Mouse (Mus musculus): ENCODE results near the gene Mpnd.

Gene Mpnd

GRCm38 (mm10) chr17:56005415-56006061 lies at the start of gene Mpnd, which contains the start of gene Stap2:
Mpnd (plus strand) TSS chr17:56005711.
Stap2 (minus strand) TSS chr17:56005584.
- DNase-seq (ENCODE audit: low spot score in 2 of 2), result no peak

GRCm38 (mm10) chr17:55956129-55956528 lies 49.4 kb upstream of the Mpnd start:
- DNase-seq (ENCODE audit: low spot score in 2 of 2), result peak in 1 of 2 experiments; percentile 80

DNA sequence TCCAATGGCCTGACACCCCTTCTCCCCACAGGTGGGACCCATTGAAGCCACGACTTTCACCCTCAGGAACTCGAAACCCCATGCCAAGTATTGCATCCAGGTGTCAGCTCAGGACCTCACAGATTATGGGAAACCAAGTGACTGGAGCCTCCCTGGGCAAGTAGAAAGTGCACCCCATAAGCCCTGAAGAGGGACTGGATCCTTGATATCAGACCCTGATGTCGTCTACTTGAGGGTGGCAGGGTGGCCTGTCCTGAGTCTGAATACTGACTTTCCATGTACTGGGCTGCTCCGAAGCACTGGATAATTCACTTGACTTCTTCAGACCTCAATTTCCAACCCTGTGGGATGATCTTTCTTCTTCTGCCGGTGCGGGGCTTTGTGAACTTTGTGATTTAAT lies 48.9 kb upstream of the Mpnd start:
- no peak for DNase-seq (ENCODE audit: low spot score in 2 of 2)

DNA sequence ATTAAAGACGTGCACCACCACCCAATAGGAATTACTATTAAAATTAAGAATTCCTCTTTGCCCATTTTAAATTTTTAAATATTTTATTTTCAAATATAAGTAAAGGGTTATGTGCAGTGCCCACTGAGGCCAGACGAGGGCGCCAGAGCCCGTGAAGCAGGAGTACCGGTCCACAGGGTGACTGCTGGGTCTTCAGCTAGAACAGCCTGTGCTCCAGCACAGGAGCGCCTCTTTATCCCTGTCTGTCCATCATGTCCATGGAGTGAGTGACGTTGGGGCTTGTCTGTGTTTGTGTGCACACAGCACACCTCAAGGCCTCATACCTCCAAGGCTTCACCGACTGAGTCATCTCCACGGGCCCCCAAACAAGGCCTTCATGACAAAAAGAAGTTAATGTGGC lies 48.3 kb upstream of the Mpnd start:
- DNase-seq (ENCODE audit: low spot score in 2 of 2), result peak in 1 of 2 experiments; percentile 71

- DNase-seq (ENCODE audit: low spot score in 2 of 2), result no peak
Measured at GRCm38 (mm10) chr17:55957726-55958583, 47.6 kb upstream of the Mpnd start.

- no peak for DNase-seq (ENCODE audit: low spot score in 2 of 2)
Measured at GRCm38 (mm10) chr17:55958584-55958886, 47.0 kb upstream of the Mpnd start.

DNA sequence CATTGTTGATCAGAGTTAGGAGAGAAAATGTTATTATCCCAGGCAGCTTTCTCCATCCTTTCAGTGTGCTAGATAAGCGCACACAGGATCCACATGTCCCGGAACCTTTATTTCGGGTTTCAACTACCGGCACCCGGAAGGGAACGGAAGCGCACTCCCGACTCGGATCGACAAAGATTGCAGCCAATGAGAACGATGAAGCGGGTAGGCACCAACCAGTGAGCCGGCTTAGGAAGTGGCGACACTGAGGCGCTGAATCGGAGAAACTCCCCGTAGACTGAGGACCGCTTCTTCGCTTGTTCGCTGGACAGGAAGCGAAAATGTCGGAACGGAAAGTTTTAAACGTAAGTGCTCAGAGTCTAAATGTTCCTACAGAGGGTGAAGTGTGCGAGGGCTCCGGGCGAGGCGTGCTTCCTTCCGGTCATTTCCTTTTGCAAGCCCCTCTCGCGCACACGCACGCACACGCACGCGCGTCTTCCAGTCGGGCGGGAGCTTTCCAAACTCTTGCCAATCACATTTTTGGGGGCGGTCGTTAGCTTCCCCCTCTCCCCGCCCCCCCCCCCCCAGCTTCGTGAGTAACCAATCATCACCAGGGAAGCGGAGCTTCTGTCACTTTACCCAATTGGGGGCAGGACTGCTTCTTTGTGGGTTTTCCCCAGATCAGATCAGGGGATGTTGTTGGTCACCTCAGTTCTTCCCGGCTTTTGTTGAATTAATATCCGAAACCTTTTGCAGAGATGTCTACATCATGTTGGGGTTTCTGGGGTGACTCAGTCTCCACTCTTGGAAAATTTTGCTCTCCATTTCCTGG lies 46.4 kb upstream of the Mpnd start, which contains the start of gene Yju2:
Gene Yju2, plus strand, starts transcription at position 182 of the 811 bp plus-strand sequence.
- peak; percentile 90 to 96 for DNase-seq (ENCODE audit: low spot score in 2 of 2)

DNA sequence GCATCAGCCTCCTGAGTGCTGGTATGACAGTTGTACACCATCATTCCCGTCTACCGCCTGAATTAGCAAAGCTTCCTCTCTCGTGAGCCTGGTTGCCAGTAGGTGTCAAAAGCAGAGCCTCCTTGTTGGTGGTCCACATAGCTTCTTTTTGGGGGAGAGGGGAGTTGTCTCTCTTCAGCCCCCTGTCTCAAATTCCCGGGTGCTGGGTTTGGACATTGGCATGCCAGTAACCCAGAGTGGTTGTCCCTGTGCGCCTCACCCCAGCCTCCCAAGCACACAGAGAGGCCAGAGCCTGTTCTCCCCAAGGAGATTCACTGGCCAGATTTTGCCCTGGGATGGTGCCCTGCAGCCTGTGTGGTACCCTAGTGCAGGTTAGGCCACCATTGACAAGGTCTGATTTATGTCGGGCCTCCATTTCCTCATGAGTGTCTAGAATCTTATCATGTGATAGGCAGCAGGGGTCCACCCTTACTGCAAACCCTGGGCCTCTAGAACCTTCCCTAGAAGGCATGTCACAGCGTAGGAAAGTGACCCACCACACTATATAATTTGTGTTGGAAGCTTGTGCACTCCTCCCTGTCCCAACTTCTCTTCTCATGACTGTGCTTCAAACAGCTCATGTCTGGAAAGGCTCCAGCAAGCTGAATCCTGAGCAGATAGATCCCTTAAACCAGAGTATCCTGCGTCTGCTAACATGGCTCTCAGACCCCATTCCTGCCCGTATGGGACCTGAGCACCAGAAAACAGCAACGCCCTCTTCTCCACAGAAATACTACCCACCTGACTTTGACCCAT lies 45.4 kb upstream of the Mpnd start:
- no peak for DNase-seq (ENCODE audit: low spot score in 2 of 2)

GRCm38 (mm10) chr17:55960791-55961190 lies 44.7 kb upstream of the Mpnd start:
- DNase-seq (ENCODE audit: low spot score in 2 of 2), result no peak

DNA sequence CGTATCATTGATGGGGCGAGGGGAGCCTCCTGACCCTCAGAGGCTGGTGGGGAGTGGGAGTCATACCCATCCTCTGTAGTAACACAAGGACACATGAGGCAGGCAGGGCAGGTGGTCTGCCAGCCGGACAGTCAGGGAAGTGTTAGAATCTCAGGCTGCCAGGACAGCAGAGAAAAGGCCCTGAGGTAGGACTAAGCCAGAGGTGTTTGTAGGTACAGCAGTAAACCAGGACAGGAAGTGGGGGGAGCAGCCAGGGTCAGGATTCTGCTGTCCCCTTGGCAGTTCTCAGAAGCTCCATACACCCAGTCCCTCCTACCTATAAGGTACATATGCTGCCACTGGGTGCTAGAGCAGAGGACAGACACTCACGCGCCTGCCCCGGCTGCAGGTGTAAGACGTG lies 43.9 kb upstream of the Mpnd start:
- DNase-seq (ENCODE audit: low spot score in 2 of 2), result no peak

DNA sequence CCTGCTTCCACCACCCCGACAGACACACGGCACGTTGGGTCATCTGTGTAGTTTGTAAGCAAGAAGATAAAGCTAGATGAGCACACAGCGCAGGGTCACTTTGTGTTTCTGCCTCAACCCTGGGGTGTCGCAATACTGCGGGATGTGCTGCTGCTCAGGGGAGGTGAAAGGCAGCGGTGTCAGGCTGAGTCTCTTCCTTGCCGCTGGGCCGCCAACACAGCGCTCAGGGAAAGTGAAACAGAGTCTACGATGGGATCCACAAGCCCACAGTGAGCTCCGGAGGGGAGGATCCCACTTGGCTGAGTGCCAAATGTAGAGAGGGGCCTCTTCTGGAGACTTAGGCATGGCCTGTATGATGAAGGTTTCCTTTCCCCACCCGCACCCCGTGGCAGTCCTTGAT lies 42.3 kb upstream of the Mpnd start:
- DNase-seq (ENCODE audit: low spot score in 2 of 2), result no peak

- DNase-seq (ENCODE audit: low spot score in 2 of 2), result no peak
Measured at GRCm38 (mm10) chr17:55964496-55964895, 41.0 kb upstream of the Mpnd start.

- no peak for DNase-seq (ENCODE audit: low spot score in 2 of 2)
Measured at GRCm38 (mm10) chr17:55964996-55965395, 40.5 kb upstream of the Mpnd start.

- DNase-seq (ENCODE audit: low spot score in 2 of 2), result no peak
Measured at GRCm38 (mm10) chr17:55967186-55967585, 38.3 kb upstream of the Mpnd start.

GRCm38 (mm10) chr17:55968210-55968609 lies 37.3 kb upstream of the Mpnd start:
- no peak for DNase-seq (ENCODE audit: low spot score in 2 of 2)

GRCm38 (mm10) chr17:55969560-55969959 lies 36.0 kb upstream of the Mpnd start:
- DNase-seq (ENCODE audit: low spot score in 2 of 2), result no peak

DNA sequence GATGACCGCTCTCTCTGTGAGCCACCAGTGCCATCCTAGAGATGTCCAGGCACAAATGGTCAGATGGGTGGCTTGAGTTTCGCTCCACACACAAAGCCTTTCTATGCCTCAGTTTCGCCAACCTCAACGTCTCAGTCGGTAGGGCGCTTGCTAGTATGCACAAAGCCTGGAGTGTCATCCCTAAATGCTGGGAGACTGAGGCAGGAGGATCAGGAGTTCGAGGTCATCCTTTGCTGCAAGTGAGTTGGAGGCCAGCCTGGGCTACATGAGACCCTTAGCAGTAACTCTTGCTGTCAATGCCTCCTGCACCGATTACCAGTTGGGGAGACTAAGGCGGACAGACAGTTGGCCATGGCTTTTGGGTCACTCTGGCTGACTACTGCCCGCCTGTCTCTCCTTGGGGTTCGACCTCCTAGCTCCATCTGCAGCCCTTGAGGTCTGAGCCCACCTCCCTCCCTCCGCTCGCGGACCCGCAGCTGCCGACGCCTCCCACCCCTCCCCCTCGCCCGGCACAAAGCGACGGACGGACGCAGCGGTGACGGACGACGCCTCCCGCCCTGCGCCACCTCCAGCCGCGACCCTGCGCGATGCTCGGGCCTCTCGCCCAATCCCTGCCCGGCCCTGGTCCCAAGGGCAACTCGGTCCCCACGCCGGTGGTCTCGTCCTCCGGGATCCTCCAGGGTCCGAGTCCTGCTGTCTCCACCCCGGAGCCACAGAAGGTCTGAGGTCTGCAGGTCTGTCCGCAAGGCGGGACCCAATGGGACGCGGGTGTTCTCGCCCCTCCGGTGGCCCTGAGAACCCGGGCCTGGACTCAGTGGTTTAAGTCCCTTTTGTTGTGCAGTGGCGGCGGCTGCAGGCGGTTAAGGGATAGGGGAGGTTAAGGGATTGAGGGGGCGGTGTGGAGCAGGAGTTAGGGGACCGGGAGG lies 35.3 kb upstream of the Mpnd start, which contains the start of gene Shd:
Gene Shd, plus strand, starts transcription at position 502 of the 926 bp plus-strand sequence.
- DNase-seq (ENCODE audit: low spot score in 2 of 2), result no peak

- no peak for DNase-seq (ENCODE audit: low spot score in 2 of 2)
Measured at GRCm38 (mm10) chr17:55971453-55971852, 34.1 kb upstream of the Mpnd start.

GRCm38 (mm10) chr17:55976255-55976862 lies 29.2 kb upstream of the Mpnd start:
- peak in 1 of 2 experiments; percentile 73 for DNase-seq (ENCODE audit: low spot score in 2 of 2)

DNA sequence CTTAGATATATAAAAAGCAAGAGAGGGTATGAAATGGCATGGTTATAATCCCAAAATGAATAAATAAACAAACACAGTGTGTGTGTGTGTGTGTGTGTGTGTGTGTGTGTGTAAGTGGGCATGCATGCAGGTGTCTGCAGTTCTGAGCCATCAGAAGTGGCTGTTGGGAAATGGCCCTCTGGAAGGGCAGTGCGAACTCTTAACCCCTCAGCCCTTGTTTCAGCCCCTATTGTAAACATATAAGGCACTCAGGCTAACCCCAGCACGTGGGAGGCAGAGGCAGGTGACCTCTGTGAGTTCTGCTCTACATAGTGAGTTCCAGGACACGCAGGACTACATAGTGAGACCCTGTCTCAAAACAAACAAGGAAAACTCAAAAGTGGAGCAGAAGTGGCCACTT lies 28.2 kb upstream of the Mpnd start:
- DNase-seq (ENCODE audit: low spot score in 2 of 2), result no peak
